Mouse (Mus musculus) G1E (cell line): ENCODE measurements at regions not wholly inside any gene's neighbourhood (a gene's known extent, or its start where the extent isn't known, plus 50 kb on each side); places are given as distances from the start of the nearest gene placed in this dataset.
"Not testable (repeated sequence)": the region's sequence is repeated elsewhere in the genome, so short reads cannot be mapped to it uniquely, and the experiment has no call there.

Experiments
- ATAC-seq: 2 replicates; pipeline ENCODE4 v1.8.0; 2016; ENCODE audit warnings: mild to moderate bottlenecking; ENCODE audit not compliant: insufficient number of reproducible peaks, poor library complexity, low FRiP score, severe bottlenecking; ENCODE audit errors: extremely low read depth
- DNase-seq: peaks from one replicate; pipeline ENCODE4 v3.0.0; 2012; ENCODE audit warnings: low spot score
- H3K27me3 ChIP-seq: 2 replicates; pipeline ENCODE4 v1.6.1; 2012; ENCODE audit warnings: mild to moderate bottlenecking, low read length, inconsistent platforms; ENCODE audit not compliant: insufficient read depth
- H3K36me3 ChIP-seq: replicated peaks from 2 replicates; pipeline ENCODE3; 2012; ENCODE audit warnings: mild to moderate bottlenecking, inconsistent platforms
- H3K4me1 ChIP-seq: 2 replicates; pipeline ENCODE4 v1.6.1; 2012; ENCODE audit warnings: low read depth, low read length, inconsistent platforms, mixed read lengths; ENCODE audit not compliant: insufficient read depth
- H3K4me3 ChIP-seq: 2 replicates; pipeline ENCODE4 v1.5.1; 2012; ENCODE audit warnings: low read depth, mild to moderate bottlenecking, inconsistent platforms, low read length, moderate library complexity, mixed read lengths
- H3K9me3 ChIP-seq: replicated peaks from 2 replicates; pipeline ENCODE4 v1.6.1; 2012; ENCODE audit warnings: inconsistent platforms

DNA sequence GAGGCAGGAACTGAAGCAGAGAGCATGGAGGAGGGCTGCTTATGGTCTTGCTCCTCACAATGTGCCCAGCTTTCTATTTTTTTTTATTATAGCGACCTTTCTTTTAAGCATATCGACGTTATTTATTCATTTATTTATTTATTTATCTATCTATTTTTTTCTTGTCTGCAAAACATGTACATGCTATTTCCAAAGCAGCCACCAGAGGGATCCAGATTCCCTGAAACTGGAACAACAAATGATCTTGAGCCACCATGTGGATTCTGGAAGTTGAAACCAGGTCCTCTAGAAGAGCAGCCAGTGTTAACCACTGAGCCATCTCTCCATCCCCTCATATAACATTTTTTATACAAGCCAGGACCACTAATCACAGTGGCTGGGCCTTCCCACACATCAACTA, 338.1 kb downstream of the Gm21863 start:
- ATAC-seq, H3K36me3 ChIP-seq, H3K4me3 ChIP-seq, DNase-seq, H3K4me1 ChIP-seq, H3K27me3 ChIP-seq: not testable (repeated sequence)
- peaks cover 48% of the 10 kb centered on the region for H3K9me3 ChIP-seq

DNA sequence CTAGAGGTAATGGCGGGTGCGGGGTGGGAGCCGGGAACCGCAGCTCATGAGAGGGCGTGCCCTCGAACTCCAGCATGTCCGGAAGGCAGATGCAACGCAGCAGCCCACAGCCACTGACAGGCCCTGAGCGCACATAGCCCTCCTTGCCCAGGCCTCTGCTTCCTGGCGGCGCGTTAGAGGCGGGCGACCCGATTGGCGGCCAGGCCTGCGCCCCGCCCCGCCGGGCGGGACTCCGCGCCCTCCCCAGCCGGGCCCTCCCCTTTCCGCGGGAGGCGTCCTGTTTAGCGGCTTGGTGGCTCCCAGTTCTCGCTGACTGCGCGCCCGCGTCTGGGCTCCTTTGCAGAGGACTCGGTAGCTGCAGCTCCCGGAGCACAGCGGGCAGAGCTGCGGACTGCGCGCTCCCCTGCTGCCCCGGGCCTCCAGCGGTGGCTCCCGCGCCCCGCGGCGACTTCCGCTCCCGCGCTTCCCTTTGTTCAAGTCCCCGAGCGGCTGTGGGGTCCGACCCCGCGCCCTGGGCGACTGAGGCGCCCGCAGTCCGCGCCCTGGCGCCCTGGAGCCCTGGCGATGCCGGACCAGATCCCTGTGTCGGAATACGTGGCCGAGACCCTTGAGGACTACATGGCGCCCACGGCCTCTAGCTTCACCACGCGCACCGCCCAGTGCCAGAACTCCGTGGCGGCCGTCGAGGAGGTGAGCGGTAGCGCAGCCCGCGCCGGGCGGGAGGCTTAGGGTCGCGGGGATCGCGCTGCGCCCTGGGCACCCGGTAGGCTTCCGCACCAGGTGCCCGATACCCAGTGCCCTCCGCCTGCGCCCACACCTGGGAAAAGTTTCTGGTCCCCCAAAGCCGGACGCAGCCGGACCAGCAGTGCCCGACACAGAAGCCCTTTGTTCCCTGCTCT, 357.9 kb downstream of the Gm21863 start:
- not testable (repeated sequence) for ATAC-seq, H3K4me1 ChIP-seq, H3K27me3 ChIP-seq, DNase-seq, H3K36me3 ChIP-seq
- Histone ChIP-seq H3K9me3 (peaks cover 42% of the 10 kb centered on the region), H3K4me3 (peak overlapping the region; percentile 59; the same call in 1 of the 2 replicates)
